Mouse (Mus musculus) liver, embryonic 16.5 days (tissue): ENCODE measurements around the gene Tns2. TPM values are rescaled to one million over a fixed set of nuclear protein-coding genes. Genes with fewer than 3 reads are reported as not detected.

Experiments used
- ATAC-seq: fragments of 200-750 bp; cut with Nextera tagmentation; 2 replicates; pipeline ENCODE4 v1.8.0; 2017; ENCODE audit warnings: low read depth, mild to moderate bottlenecking, moderate number of reproducible peaks, moderate library complexity
- H3K27ac ChIP-seq: fragments of 300-500 bp; sonication (generic); 2 replicates; pipeline ENCODE4 v1.5.1; 2014; ENCODE audit warnings: mild to moderate bottlenecking, low read length
- H3K27me3 ChIP-seq: fragments of 300-500 bp; sonication (generic); 2 replicates; pipeline ENCODE4 v1.6.1; 2014; ENCODE audit warnings: low read depth, low read length, mixed read lengths; ENCODE audit not compliant: control insufficient read depth, insufficient read depth
- H3K36me3 ChIP-seq: fragments of 300-500 bp; sonication (generic); 2 replicates; pipeline ENCODE4 v1.6.1; 2014; ENCODE audit warnings: mild to moderate bottlenecking; ENCODE audit not compliant: control insufficient read depth, insufficient read depth
- H3K4me1 ChIP-seq: fragments of 300-500 bp; sonication (generic); 2 replicates; pipeline ENCODE4 v1.6.1; 2014; ENCODE audit warnings: low read depth, low read length, mixed read lengths; ENCODE audit not compliant: control insufficient read depth
- H3K4me2 ChIP-seq: fragments of 300-500 bp; sonication (generic); 2 replicates; pipeline ENCODE4 v1.6.1; 2014; ENCODE audit warnings: low read depth, low read length, mixed read lengths
- H3K4me3 ChIP-seq: fragments of 300-500 bp; sonication (generic); 2 replicates; pipeline ENCODE4 v1.5.1; 2014; ENCODE audit warnings: low read depth, mild to moderate bottlenecking, low read length
- H3K9ac ChIP-seq: fragments of 300-500 bp; sonication (generic); 2 replicates; pipeline ENCODE4 v1.6.1; 2014; ENCODE audit warnings: low read depth, low read length
- H3K9me3 ChIP-seq: fragments of 300-500 bp; sonication (generic); replicated peaks from 2 replicates; pipeline ENCODE4 v1.6.1; 2016; ENCODE audit warnings: low read length; ENCODE audit not compliant: control insufficient read depth
- WGBS: fragments of 180-500 bp; shearing (Covaris S2); extraction: QIAGEN DNeasy Blood & Tissue Kit; methylation state at CpG from one replicate; pipeline ENCODE4 v1.1.7; 2014; ENCODE audit not compliant: insufficient replicate concordance; 5-methylcytosine and 5-hydroxymethylcytosine counted together
- polyA plus RNA-seq: library from polyadenylated mRNA; unstranded; fragments of >200 nt; fragmentation: Nextera tagmentation; extraction: Ambion mirVana; gene quantifications from 2 replicates; pipeline ENCODE4 v1.2.1, GENCODE M21; 2015

The Tns2 gene
- polyA plus RNA-seq, 1 experiment from 2014 or later, result 6.8 TPM

DNA sequence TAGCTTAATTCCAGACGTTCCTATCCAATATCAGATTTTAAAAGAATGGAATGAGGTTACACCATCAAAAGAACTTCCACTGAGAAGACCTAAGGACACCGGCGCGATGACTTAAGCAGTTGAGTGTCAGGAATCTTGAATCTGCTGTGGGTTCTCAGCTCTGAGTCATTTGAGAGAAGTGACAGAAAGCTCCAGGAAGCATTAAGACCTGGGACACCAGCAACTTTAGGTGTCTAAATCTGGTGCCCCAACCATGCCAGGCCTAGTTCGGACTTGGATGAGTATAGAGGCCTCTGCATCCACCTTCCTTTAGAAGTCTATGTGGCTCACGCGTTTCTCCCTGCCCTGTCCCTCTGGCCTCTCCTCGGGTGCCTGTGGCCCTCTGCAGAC, 447 bp upstream of the Tns2 start:
- Histone ChIP-seq H3K4me2 (peak overlapping the region; percentile 86), H3K36me3 (peaks cover 8% of the 10 kb centered on the region), H3K9ac (peak overlapping the region; percentile 44), H3K27me3 (peaks cover 17% of the 10 kb centered on the region), H3K4me3 (peak overlapping the region; percentile 62), H3K9me3 (no peaks in the 10 kb centered on the region), H3K4me1 (peaks cover 31% of the 10 kb centered on the region), H3K27ac (no peak overlapping the region)
- WGBS, result 27% methylated on average over 8 of the region's 8 CpGs
- ATAC-seq, result no peak

DNA sequence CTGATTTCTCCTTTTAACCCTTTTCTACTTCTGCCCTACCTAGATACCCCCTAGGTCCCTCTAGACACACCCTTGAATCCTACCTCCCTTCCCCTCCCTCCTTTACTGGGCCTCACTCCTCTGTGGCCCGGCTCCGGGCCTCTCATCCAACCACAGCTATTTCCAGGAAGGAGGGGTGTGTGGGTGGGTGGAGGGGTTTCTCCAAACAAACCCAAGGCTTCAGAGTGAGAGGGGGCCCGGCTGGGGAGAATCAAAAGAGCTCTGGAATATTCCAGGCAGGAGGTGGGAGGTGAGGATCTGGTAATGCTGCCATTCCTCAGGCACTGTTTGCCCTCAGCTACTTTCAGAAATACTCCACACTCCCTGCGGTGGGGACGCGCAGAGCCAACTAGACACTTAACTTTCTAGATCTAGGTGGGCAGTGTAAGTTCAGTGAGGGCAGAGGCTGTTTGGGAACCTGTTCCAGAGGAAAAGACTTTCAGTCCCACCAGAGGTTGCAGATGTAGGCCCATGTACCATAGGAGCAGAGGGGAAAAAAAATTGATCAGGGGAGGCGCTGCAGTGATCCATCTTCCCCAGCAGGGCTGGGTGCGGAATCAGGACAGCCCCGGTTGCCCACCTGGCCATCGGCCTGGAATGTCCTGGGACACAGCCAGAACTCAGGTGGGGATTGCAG, 921 bp downstream of the Tns2 start:
- no peaks in the 10 kb centered on the region for H3K9me3 ChIP-seq
- peaks cover 22% of the 10 kb centered on the region for H3K27me3 ChIP-seq
- WGBS, result 37% methylated on average over 10 of the region's 10 CpGs
- peaks cover 35% of the 10 kb centered on the region for H3K4me1 ChIP-seq
- peak overlapping the region; percentile 15; the same call in 1 of the 2 replicates for H3K9ac ChIP-seq
- peak overlapping the region; percentile 50 for H3K27ac ChIP-seq
- no peaks in the 10 kb centered on the region; the same call in 1 of the 2 replicates for H3K36me3 ChIP-seq
- peak overlapping the region; percentile 86 for H3K4me2 ChIP-seq
- no peak for ATAC-seq
- peak overlapping the region; percentile 62 for H3K4me3 ChIP-seq

DNA sequence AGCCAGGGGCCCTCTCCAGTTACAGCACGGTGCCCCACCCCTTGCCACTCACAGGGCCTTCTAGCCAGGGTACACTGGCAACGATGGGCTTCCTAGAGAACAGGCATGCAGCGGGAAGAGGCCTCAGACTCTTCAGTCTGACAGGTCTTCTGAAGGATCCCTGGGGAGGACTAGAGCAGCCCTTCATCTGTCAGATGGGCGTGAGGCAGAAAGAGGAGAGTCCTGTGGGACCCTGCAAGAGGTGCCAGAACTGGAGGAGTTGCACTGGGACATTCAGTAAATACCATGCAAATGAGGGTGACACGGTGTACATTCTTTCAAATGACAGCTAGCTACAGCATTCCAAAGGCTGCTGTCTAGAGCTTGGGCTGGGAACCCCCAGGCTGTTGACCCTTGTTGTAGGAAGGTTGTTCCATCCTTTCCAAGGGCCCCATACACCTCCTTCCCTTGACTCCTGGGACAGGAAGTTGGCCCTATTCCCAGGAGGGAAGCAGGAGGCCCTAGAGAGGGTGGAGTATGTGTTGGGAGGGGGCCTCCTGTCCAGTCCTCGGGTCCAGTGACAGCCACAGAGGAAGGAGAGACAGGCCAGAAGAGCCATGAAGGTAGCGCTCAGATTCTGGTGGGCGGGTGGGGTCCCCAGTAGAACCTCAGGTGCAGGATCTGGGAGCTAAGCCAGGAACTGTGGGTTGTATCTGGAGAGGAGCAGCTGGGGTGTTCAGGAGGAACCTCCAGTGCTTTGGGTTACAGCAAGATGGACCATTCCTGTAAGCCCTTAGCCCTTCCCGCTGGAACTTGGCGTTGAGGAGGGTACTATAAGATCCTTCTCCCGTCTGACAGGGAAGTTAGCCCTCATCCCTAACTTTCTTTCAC, 1.7 kb downstream of the Tns2 start:
- H3K27ac ChIP-seq, result peak overlapping the region; percentile 57
- H3K4me2 ChIP-seq, result no peak overlapping the region
- peaks cover 42% of the 10 kb centered on the region for H3K4me1 ChIP-seq
- WGBS, result 42% methylated on average over 11 of the region's 11 CpGs
- peaks cover 29% of the 10 kb centered on the region for H3K27me3 ChIP-seq
- H3K36me3 ChIP-seq, result no peaks in the 10 kb centered on the region; the same call in 1 of the 2 replicates
- H3K9me3 ChIP-seq, result no peaks in the 10 kb centered on the region
- H3K9ac ChIP-seq, result no peak overlapping the region
- peak overlapping the region; percentile 8 for H3K4me3 ChIP-seq
- ATAC-seq, result peak; percentile 11; the same call in 1 of the 2 replicates

DNA sequence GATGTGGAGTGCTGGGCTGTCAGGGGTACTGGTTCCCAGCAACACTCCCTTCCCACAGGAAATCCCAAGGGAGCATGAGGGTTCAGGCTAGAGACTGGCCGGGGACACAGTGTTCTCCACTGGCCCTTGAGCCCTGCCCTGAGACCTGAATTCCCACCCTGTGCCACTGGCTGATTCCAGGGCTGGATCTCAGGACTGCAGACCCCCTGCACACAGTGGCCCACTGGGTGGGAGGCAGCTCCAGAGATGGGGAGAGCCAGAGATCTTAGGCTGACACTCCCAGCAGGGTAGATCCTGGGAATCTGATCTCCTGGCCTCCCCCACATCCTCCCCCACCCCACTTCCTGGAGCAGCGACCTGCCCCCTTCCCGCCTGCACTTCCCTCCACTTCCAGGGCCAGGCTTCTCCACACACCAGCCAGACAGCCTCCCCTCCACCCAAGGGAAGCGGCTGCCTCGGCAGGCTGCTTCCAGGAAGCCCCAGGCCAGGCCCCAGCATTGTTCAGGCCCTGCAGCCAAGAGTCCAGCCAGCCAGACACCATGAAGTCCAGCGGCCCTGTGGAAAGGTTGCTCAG, 2.4 kb downstream of the Tns2 start:
- H3K27me3 ChIP-seq, result peaks cover 30% of the 10 kb centered on the region
- ATAC-seq, result no peak
- H3K4me1 ChIP-seq, result peaks cover 45% of the 10 kb centered on the region
- H3K36me3 ChIP-seq, result no peaks in the 10 kb centered on the region
- H3K9me3 ChIP-seq, result no peaks in the 10 kb centered on the region
- 40% methylated on average over 6 of the region's 6 CpGs for WGBS
- H3K4me2 ChIP-seq, result no peak overlapping the region; the same call in 1 of the 2 replicates
- H3K27ac ChIP-seq, result peak overlapping the region; percentile 57
- H3K4me3 ChIP-seq, result peak overlapping the region; percentile 23
- peak overlapping the region; percentile 22 for H3K9ac ChIP-seq

DNA sequence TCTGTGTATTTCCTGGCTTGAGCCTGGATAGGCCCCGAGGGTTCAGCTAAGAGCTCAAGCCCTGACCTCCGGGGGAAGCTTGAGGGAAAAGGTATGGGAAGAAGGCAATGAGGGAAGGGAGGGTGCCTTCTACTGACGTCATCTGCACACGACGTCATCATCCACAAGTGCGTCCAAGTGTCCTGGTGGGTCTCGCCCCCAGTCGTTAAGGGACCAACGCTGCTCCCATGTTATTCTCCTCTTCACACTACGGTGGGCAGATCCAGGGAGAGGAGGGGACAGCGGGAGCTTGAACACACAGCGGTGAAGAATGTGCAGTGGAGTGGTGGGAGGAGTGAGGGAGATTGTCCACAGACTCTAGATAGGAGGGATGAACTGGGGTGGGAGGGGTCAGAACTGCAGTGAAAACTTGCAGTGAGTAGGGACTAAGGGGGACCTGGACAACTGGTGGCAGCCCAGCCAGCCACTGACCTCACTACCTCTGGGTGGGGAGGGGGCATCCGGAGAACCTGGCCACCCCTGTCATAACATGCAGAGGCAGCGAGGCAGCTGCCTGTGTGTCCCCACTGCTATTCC, 3.2 kb downstream of the Tns2 start:
- WGBS, result 24% methylated on average over 14 of the region's 14 CpGs
- Histone ChIP-seq H3K9ac (peak overlapping the region; percentile 22; the same call in 1 of the 2 replicates), H3K27ac (peak overlapping the region; percentile 57), H3K4me2 (peak overlapping the region; percentile 24), H3K4me3 (peak overlapping the region; percentile 23), H3K4me1 (peaks cover 47% of the 10 kb centered on the region), H3K9me3 (no peaks in the 10 kb centered on the region), H3K36me3 (no peaks in the 10 kb centered on the region), H3K27me3 (peaks cover 30% of the 10 kb centered on the region)
- ATAC-seq, result no peak

DNA sequence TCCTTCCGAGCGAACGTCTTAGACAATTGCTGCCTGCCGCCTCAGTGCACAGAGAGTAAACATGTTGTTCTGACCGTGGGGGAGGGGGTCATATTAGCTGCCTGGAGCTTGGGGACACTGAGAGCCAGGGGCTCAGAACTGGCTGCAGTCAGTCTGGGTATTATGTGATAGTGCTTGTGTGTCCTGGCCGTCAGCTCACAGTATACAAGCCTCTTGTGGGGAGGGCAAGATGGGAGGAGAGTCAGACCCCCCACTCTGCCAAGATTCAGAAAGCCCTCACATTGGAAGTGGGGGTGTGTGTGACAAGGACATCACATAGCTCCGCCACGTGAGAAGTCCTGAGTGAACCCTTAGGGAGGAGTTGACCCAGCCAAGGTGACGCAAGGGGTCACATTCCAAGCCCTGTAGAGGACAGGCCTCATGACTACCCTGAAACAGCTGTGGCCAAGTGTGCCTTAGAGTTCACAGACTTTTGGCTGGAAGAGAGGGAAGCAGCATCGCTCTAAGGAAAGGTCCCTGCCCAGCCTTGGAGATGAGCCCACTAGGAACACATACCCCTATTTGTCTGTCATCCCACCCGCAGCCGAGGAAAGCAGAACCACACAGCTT, 3.8 kb downstream of the Tns2 start:
- Histone ChIP-seq H3K4me1 (peaks cover 47% of the 10 kb centered on the region), H3K27me3 (peaks cover 30% of the 10 kb centered on the region), H3K4me3 (peak overlapping the region; percentile 23), H3K4me2 (peak overlapping the region; percentile 24; the same call in 1 of the 2 replicates), H3K9ac (peak overlapping the region; percentile 15; the same call in 1 of the 2 replicates), H3K36me3 (no peaks in the 10 kb centered on the region), H3K9me3 (no peaks in the 10 kb centered on the region), H3K27ac (peak overlapping the region; percentile 52)
- WGBS, result 47% methylated on average over 12 of the region's 12 CpGs
- peak; percentile 36 for ATAC-seq

DNA sequence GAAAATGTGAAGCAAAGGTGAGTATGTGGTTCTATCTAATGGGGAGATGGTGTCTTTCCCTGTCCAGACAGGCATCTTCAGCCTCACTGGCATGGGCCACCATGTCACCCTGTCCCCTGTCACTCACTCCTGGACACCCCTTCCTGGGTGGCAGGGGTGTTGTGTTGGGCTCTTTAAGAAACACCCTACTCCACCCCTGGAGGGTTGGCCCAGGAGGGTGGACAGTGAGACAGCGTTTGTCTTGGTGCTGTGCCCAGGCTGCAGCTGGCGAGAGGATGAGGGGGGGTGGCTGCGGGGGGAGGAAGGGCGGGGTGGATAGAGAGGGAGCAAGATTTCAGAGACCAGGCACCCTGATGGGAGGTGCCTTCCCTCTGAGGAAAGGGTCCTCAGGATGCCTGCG, 5.1 kb downstream of the Tns2 start:
- Histone ChIP-seq H3K4me2 (no peak overlapping the region), H3K27me3 (peaks cover 27% of the 10 kb centered on the region), H3K27ac (no peak overlapping the region), H3K4me3 (no peak overlapping the region), H3K9me3 (no peaks in the 10 kb centered on the region), H3K4me1 (peaks cover 40% of the 10 kb centered on the region), H3K36me3 (no peaks in the 10 kb centered on the region), H3K9ac (no peak overlapping the region)
- ATAC-seq, result no peak
- 26% methylated on average over 5 of the region's 5 CpGs for WGBS
